Mouse (Mus musculus) embryonic stem cell, embryonic (primary cell): ENCODE measurements around the gene Baz1b.

Source experiments
- CTCF ChIA-PET, 4 experiments: fragments of 300-600 bp in 2 of 4; fragments of 350-600 bp in 2 of 4; sonication (Branson Sonifier 250); formaldehyde crosslinking; loops; one replicate each; lab custom pipeline; 2022; ENCODE audit warnings: inconsistent platforms in 2 of 4; lab: Charles Lee
- POLR2A ChIA-PET, 4 experiments: fragments of 300-600 bp in 2 of 4; fragments of 350-600 bp in 2 of 4; sonication (Branson Sonifier 250); formaldehyde crosslinking; loops; one replicate each; lab custom pipeline; 2022; ENCODE audit warnings: antibody characterized with exemption in 4 of 4, inconsistent platforms in 1 of 4; lab: Charles Lee

The Baz1b gene

DNA sequence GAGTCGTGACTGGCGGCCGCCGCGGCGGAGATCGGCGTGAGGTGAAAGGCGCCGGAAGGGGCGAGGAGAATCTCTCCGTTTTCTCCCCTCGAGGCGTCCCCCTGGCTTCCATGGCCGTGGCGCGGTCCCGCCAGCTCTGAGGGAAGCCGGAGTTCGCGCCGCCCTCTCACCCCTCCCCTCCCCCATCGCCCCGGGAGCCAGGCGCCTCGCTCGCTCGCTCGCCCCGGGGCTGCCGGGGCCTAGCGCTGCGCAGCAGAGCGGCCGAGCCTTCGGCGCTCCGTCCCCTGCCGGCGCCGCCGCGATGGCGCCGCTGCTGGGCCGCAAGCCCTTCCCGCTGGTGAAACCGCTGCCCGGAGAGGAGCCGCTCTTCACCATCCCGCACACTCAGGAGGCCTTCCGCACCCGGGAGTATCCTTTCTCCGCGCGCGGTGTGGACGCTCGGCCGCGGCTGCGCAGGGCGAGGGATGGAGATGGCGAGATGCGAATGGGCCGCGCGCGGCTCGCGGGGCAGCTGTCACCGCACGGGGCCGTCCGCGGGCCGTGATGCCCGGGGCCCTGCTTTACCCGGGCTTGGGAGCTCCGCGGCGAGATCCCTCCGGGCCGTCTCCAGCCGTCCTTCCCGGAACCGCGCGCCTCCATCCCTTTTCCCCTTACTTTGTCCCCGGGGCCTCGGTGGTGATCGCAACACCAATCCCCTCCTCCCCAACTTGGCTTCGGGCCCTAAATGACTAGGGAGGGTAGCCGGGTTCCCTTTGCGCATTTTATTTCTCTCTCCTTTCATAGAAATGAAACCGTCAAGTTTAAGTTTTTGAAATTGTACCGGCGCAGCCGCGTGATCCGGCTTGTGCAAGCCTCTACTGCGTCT lies 517 bp downstream of the Baz1b start:
- ChIA-PET CTCF (interaction anchor here in 2 of 4 experiments (1.0 to 1.4 kb wide), 3 partner anchors 12 to 280 kb away, joined by 3 read pairs; no protein-coding TSS in a partner anchor), POLR2A (interaction anchor here in 3 of 4 experiments (0.7 to 2.7 kb wide), 14 partner anchors 11 to 179 kb away, joined by 3 to 30 read pairs (median 5); partner anchors contain the start of genes Abhd11 (in 2 of the 3) and Tbl2 (in 1 of the 3))

DNA sequence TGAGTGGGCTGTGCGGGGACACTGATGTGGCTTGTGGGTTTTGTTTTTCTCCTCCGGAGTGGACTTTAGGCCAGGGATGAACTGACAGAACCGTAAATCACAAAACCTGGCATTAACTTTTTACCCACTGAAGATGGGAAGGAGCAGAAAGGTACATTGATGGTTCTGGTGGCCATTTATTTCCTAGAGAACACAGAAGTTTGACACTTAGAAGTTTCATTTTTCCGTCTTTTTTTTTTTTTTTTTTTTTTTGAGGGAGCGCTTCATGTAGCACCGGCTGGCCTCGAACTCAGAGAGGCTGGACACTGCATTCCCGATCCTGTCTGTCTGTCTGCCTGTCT lies 1.1 kb downstream of the Baz1b start:
- ChIA-PET CTCF (interaction anchor here in 1 of 4 experiments (1.4 kb wide), 1 partner anchor 20 kb away, joined by 3 read pairs; no protein-coding TSS in a partner anchor), POLR2A (interaction anchor here in 2 of 4 experiments (0.7 to 2.3 kb wide), 6 partner anchors 13 to 39 kb away, joined by 3 to 30 read pairs (median 4); partner anchors contain the start of gene Tbl2 (in 1 of the 2))

DNA sequence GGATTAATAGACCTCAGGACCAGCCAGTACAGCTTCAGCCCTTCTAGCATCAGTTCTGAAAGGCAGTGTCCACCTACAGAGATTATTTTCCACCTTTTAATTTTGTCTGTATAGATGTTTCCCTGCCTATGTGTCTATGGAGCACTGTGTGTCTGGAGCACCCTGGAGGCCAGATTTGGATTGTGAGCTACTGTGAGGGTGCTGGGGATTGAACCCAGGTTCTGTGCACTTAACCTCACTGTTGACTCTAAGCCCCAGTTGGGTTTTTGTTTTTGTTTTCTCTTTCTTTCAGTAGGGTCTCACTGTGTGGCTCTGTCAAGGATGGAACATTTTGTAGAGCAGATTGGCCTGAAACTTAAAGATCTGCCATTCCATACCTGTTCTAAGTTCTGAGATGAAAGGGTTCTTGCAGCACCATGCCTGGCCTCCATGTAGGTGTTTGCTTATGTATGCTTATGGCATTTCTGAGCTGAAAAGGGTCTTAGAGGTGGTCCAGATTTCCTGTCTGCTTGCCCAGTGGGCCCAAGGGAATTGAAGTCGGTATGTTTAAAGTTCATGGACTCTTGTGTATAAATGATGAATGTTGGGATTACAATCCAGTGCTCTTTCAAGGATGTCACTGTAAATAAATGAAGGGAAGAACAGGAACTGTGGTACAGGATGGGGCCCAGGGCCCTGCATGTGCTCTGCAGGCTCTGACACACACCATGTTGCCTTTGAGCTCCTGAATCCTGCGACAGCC lies 2.4 kb downstream of the Baz1b start:
- POLR2A ChIA-PET: interaction anchor here in 3 of 4 experiments (0.6 to 2.8 kb wide), 12 partner anchors 8 to 147 kb away, joined by 3 to 13 read pairs (median 4); no protein-coding TSS in a partner anchor
- CTCF ChIA-PET: interaction anchor here in 1 of 4 experiments (0.9 to 1.5 kb wide), 3 partner anchors 55 to 282 kb away, joined by 4 to 6 read pairs (median 5); no protein-coding TSS in a partner anchor

DNA sequence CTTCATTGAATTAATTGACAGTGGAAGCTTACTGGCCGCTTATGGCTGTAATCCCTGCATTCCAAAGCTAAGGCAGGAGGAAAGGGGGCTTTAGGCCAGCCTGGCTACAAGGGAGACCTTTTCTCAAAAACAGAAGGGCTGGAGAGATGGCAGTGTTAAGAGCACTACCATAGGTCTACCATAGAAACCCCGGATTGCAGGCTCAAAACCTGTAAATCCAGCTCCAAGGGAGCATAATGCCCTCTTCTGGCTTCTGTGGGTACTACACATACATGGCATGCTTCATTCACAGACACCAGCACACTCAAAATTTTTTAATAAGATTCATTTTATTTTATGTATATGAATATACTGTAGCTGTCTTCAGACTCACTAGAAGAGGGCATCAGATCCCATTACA lies 4.6 kb downstream of the Baz1b start:
- POLR2A ChIA-PET: interaction anchor here in 3 of 4 experiments (0.6 to 2.8 kb wide), 28 partner anchors 9 to 183 kb away, joined by 3 to 13 read pairs (median 4); partner anchors contain the start of genes Abhd11 (in 2 of the 3), Tbl2 (in 2 of the 3) and Stx1a (in 1 of the 3)

DNA sequence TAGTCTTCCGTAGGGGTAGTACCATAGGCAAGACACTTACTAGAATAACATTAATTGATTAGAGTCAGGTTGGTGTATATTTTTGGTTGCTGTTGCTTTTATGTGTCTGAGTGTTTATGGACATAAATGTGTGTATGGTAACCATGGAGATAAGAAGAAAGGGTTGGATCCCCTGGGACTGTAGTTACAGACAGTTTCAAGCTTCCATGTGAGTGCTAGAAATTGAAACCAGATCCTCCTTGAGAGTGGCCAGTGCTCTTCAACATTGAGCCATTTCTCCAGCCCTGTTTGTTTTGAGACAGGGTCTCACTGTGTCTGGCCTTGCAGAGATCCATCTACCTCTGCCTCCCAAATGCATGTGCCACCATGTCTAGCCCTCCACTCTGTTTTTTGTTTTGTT lies 5.4 kb downstream of the Baz1b start:
- ChIA-PET POLR2A (interaction anchor here in 2 of 4 experiments (0.5 to 2.8 kb wide), 11 partner anchors 8 to 169 kb away, joined by 3 to 13 read pairs (median 4); partner anchors contain the start of genes Stx1a (in 1 of the 2) and Tbl2 (in 1 of the 2)), CTCF (interaction anchor here in 2 of 4 experiments (0.6 to 1.3 kb wide), 4 partner anchors 36 to 74 kb away, joined by 3 to 6 read pairs (median 4); partner anchors contain the start of gene Tbl2 (in 1 of the 2))

More for the DNA sequence above, 4.6 kb downstream of the Baz1b start:
- CTCF ChIA-PET: interaction anchor here (0.6 to 1.6 kb wide), 29 partner anchors 9 to 285 kb away, joined by 3 to 8 read pairs (median 4); partner anchors contain the start of gene Tbl2 (in 1 of the 4)

DNA sequence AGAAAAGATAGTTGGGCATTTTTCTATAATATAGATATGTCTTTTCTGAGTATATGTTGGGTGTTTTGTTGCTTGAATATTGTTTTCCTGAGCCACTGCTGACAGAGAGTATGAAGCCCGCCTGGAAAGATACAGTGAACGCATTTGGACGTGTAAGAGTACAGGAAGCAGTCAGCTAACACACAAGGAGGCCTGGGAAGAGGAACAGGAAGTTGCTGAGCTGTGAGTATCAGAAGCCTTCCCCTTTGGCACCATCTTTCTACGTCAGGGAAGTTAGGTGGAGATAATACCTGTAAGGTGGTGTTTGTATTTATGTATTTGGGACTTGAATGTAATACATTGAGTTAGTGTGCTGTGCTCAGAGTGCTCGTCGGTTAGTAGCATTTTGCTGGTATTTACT lies 9.3 kb downstream of the Baz1b start:
- ChIA-PET POLR2A (interaction anchor here in 2 of 4 experiments (0.7 to 2.3 kb wide), 8 partner anchors 10 to 42 kb away, joined by 3 to 7 read pairs (median 4); no protein-coding TSS in a partner anchor), CTCF (interaction anchor here in 1 of 4 experiments (0.9 to 1.6 kb wide), 2 partner anchors 10 to 40 kb away, joined by 3 to 4 read pairs; no protein-coding TSS in a partner anchor)

DNA sequence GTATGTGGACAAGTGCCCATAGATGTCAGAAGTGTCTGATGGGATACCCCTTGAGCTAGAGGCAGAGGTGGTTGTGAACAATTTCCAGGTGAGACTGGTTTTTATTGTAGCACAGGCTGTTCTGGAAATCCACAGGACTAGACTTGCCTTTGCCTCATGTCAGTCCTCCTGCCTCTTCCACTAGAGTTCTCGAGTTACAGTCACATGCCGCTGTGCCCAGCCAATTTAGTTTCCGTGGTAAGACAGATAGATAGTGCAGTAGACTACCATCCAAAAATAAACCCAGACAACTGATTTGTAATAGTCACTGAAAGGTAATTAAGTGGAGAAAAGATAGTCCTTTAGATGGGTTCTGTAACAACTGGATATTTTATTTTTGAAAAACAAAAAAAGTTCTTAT lies 15.7 kb downstream of the Baz1b start:
- POLR2A ChIA-PET: interaction anchor here in 1 of 4 experiments (0.6 to 1.3 kb wide), 3 partner anchors 10 to 18 kb away, joined by 3 to 4 read pairs (median 4); no protein-coding TSS in a partner anchor
- CTCF ChIA-PET: no interaction called here

DNA sequence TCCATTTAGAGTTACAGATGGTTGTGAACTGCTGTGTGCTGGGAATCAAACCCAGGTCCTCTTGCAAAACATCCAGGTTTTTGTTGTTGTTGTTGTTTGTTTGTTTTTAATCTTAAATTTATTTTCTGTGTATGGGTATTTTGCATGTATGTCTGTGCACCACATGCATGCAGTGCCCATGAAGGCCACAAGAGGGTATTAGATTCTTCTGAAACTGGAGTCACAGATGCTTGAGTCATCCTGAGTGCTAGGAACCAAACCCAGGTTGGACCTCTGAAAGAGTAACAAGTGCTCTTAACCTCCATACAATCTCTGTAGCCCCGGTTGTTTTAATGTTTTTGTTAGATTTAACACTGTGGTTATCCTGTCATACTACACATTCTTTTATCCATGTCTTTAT lies 21.1 kb downstream of the Baz1b start:
- ChIA-PET POLR2A (interaction anchor here in 2 of 4 experiments (0.6 to 2.4 kb wide), 6 partner anchors 10 to 41 kb away, joined by 3 to 11 read pairs (median 4); no protein-coding TSS in a partner anchor), CTCF (interaction anchor here in 1 of 4 experiments (1.6 to 2.1 kb wide), 2 partner anchors 9 to 17 kb away, joined by 3 to 6 read pairs; no protein-coding TSS in a partner anchor)

DNA sequence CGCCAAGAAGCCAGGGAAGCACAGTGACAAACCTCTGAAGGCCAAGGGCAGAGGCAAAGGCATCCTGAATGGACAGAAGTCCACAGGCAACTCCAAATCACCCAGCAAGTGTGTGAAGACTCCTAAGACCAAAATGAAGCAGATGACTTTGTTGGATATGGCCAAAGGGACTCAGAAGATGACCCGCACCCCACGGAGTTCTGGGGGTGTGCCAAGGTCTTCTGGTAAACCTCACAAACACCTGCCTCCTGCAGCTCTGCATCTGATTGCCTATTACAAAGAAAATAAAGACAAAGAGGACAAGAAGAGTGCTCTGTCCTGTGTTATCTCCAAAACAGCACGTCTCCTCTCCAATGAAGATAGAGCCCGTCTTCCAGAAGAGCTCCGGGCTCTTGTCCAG lies 29.8 kb downstream of the Baz1b start:
- CTCF ChIA-PET: interaction anchor here in 3 of 4 experiments (0.6 to 2.0 kb wide), 10 partner anchors 8 to 1152 kb away, joined by 3 to 6 read pairs (median 4); partner anchors contain the start of gene Trim50 (in 1 of the 3)
- POLR2A ChIA-PET: interaction anchor here in 2 of 4 experiments (0.6 to 2.5 kb wide), 19 partner anchors 8 to 195 kb away, joined by 3 to 12 read pairs (median 4); partner anchors contain the start of gene Tbl2 (in 1 of the 2)

DNA sequence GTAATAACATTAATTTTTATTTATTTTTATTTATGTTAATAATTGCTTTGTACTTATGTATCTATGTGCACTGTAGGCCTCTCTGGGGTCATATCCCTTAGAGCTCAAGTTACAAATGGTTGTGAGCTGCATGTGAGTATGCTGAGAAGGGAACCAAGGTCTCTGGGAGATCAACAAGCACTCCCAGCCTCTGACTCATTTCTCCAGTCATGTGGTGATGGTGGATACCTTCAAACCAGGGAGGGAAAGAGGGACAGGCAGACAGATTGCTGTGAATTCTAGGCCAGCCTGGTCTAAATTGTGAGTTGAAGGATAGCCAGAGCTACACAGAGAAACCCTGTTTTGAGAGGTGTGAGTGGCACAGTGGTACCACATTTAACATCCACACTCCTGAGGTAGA lies 33.9 kb downstream of the Baz1b start:
- CTCF ChIA-PET: interaction anchor here in 1 of 4 experiments (0.6 kb wide), 1 partner anchor 67 kb away, joined by 5 read pairs; no protein-coding TSS in a partner anchor
- POLR2A ChIA-PET: interaction anchor here in 2 of 4 experiments (0.7 to 2.0 kb wide), 8 partner anchors 12 to 283 kb away, joined by 3 to 6 read pairs (median 3); partner anchors contain the start of gene Tbl2 (in 1 of the 2)

DNA sequence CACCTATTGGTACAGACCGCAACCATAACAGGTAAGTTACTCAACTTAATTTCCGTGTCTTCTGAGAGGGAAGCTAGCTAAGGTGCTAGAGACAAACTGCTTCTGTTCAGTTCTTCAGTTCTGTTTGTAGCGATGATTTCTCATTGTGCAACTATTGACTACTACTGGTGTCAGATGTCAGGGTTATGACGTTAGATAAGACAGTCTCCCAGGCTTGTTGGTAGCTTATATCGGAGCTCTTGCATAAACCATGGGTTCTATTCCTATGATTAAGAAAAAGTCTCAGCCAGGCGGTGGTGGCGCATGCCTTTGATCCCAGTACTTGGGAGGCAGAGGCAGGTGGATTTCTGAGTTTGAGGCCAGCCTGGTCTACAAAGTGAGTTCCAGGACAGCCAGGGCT lies 35.0 kb downstream of the Baz1b start:
- ChIA-PET POLR2A (interaction anchor here in 3 of 4 experiments (0.6 to 1.3 kb wide), 4 partner anchors 16 to 154 kb away, joined by 3 read pairs; no protein-coding TSS in a partner anchor), CTCF (interaction anchor here in 1 of 4 experiments (0.6 kb wide), 1 partner anchor 104 kb away, joined by 3 read pairs; no protein-coding TSS in a partner anchor)

DNA sequence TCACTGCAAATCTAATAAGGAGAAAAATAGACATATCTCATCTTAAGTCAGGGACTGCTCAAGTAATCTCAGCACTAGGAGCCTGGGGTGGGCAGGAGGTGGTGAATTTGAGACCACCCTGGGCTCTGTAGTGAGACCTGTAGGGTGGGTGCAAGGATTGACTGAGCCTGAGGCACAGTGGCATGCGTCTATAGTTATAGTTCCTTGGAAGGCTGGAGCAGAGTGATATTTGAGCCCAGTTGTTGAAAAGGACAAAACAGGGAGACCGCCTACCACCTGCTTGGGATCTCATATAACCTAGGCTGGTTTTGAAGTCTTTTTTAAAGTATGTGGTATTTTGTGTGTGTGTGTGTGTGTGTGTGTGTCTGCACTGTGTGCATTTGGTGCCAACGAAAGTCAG lies 37.1 kb downstream of the Baz1b start:
- POLR2A ChIA-PET: interaction anchor here in 2 of 4 experiments (1.0 to 1.2 kb wide), 3 partner anchors 11 to 75 kb away, joined by 3 read pairs; no protein-coding TSS in a partner anchor
- CTCF ChIA-PET: interaction anchor here in 2 of 4 experiments (0.6 to 1.6 kb wide), 2 partner anchors 62 to 996 kb away, joined by 3 to 13 read pairs; no protein-coding TSS in a partner anchor

DNA sequence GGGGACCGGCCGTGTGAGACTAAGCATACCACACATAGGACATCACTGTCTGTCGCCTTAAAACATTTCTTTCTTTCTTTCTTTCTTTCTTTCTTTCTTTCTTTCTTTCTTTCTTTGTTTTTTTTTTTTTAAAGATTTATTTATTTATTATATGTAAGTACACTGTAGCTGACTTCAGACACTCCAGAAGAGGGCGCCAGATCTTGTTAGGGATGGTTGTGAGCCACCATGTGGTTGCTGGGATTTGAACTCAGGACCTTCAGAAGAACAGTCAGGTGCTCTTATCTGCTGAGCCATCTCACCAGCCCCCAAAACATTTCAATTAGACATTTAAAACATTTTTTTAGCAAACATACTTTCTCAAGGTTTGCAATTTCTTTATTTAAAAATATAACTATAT lies 38.8 kb downstream of the Baz1b start:
- ChIA-PET CTCF (interaction anchor here in 1 of 4 experiments (0.7 kb wide), 1 partner anchor 336 kb away, joined by 3 read pairs; no protein-coding TSS in a partner anchor), POLR2A (interaction anchor here in 3 of 4 experiments (0.7 to 1.5 kb wide), 5 partner anchors 8 to 186 kb away, joined by 3 to 5 read pairs (median 4); no protein-coding TSS in a partner anchor)

DNA sequence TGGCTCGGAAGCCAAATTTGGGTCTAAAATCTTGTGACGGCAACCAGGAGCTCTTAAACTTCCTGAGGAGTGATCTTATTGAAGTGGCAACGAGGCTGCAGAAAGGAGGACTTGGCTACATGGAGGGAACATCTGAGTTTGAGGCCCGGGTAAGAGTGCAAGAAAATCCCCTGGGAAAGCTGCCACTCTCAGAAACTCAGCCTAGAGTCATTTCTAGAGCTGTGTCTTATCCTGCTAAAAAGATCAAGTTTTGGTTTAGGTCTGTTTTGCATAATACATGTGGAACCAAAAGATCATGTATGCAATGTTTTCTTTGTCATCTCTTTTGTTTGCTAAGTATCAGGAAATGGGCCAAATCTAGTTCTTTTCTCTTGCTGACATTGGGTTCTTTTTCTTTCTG lies 43.1 kb downstream of the Baz1b start:
- ChIA-PET CTCF (no interaction called here), POLR2A (interaction anchor here in 1 of 4 experiments (1.0 to 1.4 kb wide), 3 partner anchors 14 to 19 kb away, joined by 3 to 7 read pairs (median 5); no protein-coding TSS in a partner anchor)

DNA sequence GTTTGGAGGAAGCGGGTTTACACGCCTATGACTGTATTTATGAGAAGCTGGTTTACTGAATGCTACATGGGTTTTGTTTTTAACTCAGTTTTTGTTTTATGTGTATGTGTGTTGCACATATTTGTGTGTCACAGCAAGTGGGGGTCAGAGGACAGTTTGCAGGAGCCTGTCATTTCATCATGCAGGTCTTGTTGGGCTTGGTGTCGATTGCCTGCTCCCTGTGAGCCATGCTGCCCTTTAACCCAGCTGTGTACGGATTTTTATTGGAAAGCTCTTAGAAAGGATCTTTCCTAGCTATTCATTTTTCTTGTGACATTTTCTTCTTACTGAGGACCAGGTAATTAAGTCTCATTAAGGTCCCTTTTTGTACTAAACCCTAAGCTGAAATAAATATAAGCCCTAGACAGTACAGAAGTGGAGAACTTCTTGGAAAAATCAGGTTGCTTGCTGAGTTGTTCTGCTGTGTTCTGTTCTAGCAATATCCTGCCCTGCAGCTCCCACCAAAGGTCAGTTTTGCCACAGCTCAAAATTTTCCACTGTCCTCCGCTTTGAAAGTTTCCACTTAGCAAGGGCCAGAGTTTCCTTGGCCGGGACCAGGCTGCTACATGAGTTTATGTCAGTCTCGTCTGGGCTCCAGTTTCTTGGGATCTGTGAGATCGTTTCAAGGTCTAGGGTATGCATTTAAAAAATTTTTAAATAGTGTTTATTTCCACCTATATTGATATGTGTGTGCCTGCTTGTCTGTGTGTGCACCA lies 46.3 kb downstream of the Baz1b start:
- ChIA-PET CTCF (interaction anchor here in 2 of 4 experiments (0.9 to 2.4 kb wide), 4 partner anchors 13 to 53 kb away, joined by 3 to 9 read pairs (median 4); partner anchors contain the start of gene Fzd9 (in 1 of the 2)), POLR2A (interaction anchor here in 3 of 4 experiments (0.6 to 2.4 kb wide), 13 partner anchors 12 to 248 kb away, joined by 3 to 12 read pairs (median 4); partner anchors contain the start of gene Tbl2 (in 1 of the 3))
